Mouse (Mus musculus) fibroblast of lung, adult 2 months (primary cell): Measurements from ENCODE around the gene Hist1h4a.
"Not testable (repeated sequence)": the region's sequence is repeated elsewhere in the genome, so short reads cannot be mapped to it uniquely, and the experiment has no call there.

Experiments
- DNase-seq: peaks from one replicate; pipeline ENCODE4 v3.0.0-alpha.2; 2011; ENCODE audit warnings: low read depth

Gene Hist1h4a

DNA sequence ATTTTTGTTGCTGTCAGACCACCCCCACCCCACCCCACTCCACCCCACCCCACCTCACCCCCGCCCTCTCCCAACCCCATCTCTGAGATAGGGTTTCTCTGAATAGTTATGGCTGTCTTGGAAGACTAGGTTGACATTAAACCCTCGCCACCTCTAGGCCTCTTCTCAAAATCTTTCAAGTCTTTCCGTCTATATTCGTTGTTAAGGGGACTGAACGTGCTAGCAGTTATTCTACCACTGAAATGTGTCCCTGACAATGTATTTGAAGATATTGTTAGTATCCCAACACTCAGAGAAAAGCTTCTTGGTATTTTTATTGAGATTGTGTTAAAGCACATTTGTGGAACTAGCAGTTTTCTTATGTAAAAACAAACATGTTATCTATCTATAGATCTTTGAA, 20.1 kb downstream of the Hist1h4a start:
- DNase-seq, result no peak

DNA sequence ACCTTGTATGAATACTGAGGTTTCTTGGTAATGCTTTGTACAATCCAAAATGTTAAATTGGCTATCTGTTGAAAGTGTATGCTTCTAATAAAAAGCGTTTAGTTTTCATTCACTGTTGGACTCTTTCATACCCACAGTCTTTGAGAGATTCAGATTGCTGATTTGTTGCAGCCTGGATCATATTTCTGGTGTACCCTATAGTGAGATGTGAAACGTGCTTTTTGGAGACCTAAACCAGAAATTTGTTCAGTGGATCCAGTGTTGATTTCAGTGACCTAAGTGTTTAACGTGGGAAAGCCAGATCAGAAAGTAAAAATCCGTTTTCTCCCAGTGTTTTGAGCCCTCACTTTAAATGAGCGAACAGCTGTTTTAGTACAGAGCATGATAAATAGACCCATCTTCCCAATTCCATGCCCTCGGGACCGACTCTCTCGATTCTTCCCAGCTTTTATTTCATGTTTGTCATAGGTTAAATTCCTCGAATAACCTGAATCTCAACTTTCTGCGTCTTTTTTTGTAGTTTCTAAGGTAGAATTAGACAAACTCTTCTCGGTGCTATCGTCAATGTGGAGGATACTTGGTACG, 20.7 kb downstream of the Hist1h4a start:
- DNase-seq, result no peak

DNA sequence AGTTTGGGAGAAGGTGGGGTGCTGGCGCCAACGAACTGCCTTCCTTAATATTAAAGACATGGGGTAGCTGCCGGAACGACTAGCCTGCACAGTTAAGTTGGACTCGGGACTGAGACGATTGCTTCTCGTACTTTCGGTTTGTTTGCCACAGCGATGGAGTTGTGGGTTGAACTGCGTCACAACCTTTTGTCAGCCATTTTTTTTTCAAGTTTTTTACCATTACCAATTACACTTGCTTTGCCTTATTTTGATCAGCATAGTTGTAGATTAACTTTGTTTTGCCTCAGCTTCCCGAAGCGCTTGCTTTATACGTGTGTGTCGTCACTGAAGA, 21.1 kb downstream of the Hist1h4a start:
- no peak for DNase-seq

DNA sequence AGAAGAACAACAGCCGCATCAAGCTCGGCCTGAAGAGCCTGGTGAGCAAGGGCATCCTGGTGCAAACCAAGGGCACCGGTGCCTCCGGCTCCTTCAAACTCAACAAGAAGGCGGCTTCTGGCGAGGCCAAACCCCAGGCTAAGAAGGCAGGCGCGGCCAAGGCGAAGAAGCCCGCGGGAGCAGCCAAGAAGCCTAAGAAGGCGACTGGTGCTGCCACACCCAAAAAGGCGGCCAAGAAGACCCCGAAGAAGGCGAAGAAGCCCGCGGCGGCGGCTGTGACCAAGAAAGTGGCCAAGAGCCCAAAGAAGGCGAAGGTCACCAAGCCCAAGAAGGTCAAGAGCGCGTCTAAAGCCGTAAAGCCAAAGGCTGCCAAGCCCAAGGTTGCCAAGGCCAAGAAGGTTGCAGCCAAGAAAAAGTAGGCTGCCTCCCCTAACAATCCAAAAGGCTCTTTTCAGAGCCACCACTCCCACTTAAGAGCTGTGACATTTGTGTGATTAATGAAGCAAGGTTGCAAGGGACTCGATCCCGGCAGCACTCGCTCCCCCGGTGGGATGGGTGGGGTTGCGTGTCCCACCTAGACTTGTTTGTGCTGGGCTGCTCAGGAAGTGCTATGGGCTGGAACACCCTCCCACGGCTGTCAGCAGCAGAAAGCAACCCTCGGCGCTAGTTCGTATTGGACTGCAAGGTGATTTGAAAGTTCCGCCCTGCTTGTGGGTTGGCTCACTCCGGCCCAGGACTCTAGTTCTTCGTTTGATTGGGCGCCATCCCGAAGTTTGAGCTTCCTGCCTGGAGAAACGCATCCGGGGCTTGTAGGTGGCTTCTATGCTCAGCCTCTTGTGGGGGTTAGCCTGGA, 21.7 kb downstream of the Hist1h4a start:
- peak; percentile 87 for DNase-seq

DNA sequence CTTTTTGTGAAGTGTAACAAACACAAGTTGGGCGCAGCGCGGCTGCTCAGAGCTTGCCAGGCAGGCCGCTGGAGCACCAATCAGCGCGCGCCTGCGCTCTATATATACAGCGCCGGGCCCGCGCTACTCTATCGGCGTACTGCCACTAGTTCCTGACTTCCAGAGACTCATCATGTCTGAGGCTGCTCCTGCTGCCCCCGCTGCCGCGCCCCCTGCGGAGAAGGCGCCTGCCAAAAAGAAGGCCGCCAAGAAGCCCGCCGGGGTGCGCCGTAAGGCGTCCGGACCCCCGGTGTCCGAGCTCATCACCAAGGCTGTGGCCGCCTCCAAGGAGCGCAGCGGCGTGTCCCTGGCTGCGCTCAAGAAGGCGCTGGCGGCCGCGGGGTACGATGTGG, 22.4 kb downstream of the Hist1h4a start, which contains the start of gene Hist1h1c:
Gene Hist1h1c (plus strand): TSS at position 132 of the 392 bp plus-strand sequence.
- DNase-seq, result peak; percentile 76

DNA sequence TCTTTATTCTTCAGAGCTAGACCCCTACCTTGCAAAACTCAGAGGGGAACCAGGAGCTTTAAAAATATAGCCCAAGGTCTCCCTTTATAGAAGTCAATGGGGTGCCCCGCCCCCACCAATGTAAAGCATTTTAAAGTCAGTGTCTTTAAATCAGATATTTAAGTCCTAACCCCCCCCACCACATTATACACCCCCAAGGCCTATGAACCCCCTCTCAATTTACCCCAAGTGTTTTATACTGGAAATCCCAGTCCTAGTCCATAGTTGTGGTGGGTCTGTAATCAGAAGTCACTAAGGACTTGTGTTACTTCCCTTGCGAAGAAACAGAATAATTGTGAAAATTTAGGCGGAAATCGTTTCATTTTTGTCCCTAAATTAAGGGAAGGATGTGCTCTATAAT, 23.0 kb downstream of the Hist1h4a start:
- no peak for DNase-seq

DNA sequence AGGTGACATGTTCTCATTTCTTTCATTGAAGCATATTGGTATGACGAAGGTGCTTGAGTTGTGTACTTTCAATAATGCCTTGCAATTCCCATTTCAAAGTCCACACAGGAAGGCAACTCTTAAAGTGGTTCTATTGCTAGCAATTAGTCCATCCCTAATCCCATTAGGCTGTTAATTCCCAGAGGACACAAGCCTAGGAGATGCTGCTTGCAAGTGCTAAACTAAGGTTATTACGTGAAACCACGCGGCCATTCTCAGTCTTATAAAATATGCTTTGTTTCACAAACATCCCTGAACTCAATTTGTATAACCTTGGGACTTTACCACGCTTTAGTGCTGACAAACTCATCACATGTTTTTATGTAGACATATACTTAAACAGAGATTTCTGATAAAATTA, 23.9 kb downstream of the Hist1h4a start:
- no peak for DNase-seq

DNA sequence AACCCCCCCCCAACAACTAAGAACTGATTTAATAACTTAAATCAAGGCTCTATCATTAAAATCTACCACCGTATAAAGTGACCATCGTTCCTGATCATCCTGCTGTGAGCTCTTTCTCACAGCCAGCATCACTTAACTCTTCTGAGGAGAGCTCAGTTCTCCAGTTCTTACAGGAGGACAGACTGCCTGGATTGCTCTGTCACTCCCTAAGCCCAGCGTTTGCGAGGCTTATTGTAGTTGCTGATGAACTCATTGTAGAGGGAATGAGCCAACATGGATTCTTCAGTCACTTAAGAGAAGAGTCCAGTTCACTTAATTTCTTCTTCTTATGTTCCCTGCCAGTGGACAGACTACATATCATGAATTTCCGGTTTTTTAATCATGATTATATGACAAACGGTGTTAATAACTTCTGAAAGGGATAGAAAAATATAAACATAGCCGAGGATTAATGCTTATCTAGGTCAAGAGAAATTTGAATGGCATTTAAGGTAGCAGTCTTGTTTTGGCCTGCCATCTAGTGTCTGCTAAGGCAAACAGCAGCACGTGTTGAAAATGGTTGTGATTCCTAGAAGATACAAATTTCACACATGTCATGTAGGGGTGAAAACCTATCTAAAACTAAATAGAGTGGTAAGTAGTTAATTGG, 28.8 kb downstream of the Hist1h4a start:
- DNase-seq, result no peak

DNA sequence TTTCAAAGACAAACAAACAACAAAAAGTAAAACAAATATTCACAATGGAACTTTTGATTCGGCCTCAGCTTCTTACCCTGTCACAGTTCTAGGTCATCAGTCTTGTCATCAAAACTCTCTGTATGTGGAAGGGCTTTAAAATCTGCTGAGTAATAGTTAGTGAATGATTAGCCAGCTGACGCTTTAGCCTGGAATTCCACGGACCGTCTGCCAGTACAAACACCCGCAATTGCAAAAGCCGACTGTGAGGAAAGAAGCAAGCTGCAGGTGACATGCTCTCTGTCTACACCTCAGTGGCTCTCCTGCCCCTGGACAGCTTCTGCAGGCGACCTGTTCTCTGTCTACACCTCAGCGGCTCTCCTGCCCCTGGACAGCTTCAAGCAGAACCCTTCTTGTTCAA, 30.6 kb downstream of the Hist1h4a start:
- DNase-seq, result no peak

DNA sequence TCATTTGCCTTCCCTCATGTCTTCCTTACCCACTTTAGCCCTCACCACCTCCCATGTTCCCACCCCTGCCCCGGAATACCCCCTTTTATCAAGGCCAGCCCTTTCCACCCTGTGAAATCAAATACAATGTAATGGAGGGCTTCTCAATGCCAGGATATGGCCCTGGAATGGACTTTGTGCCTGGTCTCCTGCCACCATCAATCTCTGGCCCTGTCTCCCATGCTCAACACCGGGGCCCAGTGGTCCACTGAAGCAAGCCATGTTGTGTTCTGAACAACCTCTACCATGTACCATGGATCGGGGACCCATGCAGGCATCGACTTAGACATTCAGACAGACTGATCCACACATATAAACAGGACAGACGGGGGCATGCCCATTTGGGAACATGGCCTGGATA, 31.3 kb downstream of the Hist1h4a start:
- no peak for DNase-seq

DNA sequence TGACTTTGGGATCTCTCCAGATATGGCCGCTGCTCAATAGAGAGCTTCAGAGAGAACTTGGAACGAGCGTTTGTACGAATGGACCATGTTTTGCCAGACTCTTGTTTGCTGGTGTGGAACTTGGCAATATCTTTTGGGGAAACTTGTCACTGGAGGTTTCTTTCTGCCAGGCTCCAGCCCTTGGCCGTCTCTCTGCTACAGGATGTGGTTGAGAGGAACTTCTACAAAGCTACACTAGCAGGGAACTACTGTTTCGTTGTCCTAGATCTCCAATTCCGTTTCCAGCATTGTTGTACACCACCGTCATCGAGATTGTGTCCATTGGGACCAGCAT, 31.9 kb downstream of the Hist1h4a start:
- no peak for DNase-seq

DNA sequence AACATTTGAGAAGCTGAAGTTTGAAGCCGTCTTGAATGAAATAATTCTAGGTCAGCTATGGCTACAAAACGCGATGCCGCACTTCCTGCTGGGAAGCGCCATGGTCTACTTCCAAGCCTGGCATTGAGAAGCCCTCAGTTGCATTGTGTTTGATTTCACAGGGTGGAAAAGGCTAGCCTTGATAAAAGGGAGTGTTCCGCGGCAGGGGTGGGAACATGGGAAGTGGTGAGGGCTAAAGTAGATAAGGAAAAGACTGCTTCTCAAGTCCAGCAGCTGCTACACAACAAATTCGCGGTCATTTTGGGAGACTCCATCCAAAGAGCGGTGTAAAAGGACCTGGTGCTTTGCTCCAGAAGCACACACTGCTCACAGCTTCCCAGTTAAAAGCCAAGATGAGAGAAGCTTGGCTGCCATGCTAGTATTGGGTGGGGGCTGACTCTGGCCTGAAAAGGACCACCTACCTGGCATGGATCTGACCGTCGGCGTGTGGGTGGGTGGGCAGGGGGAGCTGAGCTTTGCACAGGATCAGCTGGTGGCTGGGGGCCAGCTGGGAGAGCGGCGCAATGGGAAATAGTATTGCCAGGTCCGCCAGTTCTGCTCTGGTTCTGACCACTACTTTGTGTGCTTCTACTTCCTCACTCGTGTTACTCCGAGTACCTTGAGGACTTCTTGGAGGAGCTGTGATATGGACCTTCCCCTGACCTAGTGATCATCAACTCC, 32.4 kb downstream of the Hist1h4a start:
- no peak for DNase-seq

DNA sequence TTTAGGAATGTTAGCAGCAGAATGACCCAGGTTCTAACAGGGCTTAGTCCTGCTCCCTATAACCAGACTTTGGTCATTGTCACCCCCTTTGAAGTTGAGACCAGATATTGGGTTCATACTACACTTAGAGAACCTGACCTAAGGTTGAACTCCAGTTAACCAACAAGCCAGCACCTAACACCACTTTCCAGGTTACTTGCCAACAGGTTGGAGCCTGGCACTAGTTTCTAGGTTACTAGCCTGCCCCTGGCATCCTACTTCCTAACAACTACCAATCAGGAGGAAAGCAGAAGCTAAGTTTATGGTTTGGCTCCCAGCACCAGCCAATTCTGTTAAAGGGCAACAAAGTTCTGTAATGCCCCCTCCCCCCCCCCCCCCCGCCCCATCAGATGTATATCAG, 35.8 kb downstream of the Hist1h4a start:
- DNase-seq, result no peak

DNA sequence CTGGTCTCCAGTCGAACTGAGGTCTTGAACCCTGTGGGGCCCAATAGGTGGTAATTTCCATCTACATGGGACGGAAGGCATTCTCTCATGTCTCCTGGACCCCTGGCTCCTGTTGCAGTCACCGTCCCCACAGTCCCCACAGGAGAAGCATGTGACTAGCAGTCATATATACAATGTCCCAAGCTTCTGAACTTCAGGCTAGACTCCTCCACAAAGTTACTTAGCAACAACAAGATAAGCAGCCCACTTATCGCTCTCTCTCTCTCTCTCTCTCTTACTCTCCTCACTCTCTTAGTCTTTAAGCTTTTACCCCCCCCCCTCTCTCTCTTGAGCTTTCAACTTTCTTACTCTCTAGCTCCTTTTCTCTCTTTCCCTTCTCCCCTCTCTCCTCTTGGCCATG, 36.8 kb downstream of the Hist1h4a start:
- DNase-seq, result no peak

DNA sequence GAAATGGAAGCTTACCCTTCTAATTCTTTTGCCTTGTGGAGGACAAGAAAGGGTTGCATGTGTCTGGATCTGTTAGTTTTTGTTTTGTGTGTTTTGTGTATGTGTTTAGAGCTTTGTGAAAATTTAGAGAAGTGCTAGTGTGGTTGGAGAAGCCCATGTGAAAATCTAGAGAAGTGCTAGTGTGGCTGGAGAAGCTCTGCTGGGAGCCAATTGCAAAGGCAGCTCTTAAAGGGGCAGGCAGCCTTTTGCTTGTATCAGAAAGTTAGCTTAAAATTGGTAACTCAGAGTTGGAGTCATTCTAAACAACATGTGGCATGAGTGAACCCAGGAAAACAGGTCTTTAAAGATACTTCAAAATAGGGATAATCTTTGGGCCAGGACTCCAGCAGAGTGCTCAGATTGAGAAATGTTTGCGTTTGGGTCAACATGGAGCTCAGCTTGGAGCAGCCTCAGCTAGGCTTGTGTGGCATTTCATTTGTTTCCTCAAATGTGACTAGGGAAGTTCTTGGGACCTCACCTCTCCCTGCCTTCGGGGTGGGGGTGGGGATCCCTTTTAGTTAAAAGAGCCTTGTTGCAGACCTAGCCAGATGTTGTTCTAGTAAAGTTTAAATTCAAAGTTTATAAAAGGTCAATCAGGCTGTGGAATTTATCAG, 43.3 kb downstream of the Hist1h4a start:
- not testable (repeated sequence) for DNase-seq

DNA sequence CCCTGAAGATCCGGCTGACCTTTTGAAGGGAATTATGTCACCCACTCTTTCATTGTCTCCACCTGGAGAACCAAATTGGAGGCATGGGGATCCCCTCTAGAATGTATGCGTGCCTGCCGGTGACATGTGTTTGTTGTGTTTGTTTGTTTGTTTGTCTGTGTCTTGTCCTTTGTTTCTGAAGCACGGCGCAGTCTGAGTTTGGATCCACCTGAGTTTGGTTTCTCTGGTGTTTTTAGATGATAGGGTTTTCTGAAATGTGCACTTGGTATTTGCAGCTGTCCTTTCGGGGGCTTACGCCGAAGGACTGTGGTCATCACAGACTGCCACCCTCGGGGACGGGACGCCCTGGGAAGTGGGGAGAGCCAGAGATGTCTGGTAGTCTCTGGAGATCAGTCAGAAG, 43.9 kb downstream of the Hist1h4a start:
- no peak for DNase-seq

DNA sequence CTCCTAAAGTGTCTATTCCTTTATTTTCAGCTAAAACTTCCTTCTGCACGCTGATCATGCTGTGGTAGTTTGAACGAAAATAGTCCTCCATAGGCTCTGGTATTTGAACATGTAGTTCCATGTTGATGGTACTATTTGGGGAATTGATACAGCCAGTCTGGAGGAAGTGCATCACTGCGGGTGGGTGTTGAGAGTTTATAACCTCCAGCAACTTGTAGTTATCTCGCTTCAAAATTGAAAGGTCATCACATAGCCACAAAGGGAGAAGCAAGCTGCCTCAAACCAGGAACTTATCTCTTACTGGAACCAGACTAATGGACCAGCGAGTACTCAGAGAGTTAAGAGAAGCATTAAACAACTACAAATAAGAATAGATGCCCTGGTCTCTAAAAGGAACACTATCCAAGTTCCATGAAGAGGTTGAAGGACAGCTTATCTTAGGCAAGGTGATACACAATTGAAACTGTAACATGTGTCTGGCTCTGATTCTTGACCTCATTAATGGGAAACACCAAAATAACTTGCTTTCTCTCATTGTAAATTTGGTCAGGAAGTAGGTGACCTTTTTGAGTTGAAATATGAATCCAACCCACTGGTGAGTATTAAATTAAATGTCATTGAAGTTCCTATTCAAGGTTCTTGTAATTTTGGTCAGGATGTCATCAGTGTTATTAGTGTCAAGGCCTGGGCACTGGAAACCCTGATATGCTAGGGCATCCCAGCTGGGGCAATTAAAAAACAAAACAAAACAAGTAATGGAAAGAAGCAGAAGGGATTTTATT, 44.6 kb downstream of the Hist1h4a start:
- no peak for DNase-seq
